Mouse (Mus musculus): ENCODE measurements around the gene Il15ra. TPM values are rescaled to one million over a fixed set of nuclear protein-coding genes. Genes with fewer than 3 reads are reported as not detected.
A peak's percentile ranks its signal among the peaks of the same experiment; 100 is the strongest.
"Not testable (repeated sequence)": the region's sequence is repeated elsewhere in the genome, so short reads cannot be mapped to it uniquely, and the experiment has no call there.

Il15ra gene
- polyA plus RNA-seq, 1 experiment from 2014 or later, result 0.55 TPM

DNA sequence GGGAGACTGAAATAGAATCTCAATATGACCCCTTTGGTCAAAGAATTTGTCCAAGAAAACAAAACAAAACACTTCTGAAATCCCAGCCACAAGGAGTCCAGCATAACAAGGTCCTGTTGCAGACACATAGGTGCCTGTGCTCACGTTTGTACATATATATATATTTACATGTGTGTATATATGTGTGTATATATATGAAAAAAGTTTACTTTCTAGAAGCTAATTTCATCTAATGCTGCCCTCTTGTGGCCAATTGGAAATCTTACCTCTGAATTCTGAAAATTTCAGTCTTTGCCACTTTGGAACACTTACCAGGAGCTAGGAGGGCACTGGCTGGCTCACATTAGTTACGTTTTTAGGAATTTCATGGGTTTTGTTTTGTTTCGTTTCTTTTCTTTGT is 17.7 kb upstream of the Il15ra start:
- DNase-seq (ENCODE audit: extremely low spot score, low spot score), result no peak
- Histone ChIP-seq H3K9me3 (no peaks in the 10 kb centered on the region), H3K4me3 (no peak overlapping the region), H3K36me3 (replicated peaks) (no peaks in the 10 kb centered on the region), H3K27ac (no peak overlapping the region), H3K27me3 (ENCODE audit: poor library complexity, severe bottlenecking) (no peaks in the 10 kb centered on the region), H3K4me1 (no peaks in the 10 kb centered on the region)
- WGBS, result 30% methylated on average over 3 of the region's 3 CpGs

DNA sequence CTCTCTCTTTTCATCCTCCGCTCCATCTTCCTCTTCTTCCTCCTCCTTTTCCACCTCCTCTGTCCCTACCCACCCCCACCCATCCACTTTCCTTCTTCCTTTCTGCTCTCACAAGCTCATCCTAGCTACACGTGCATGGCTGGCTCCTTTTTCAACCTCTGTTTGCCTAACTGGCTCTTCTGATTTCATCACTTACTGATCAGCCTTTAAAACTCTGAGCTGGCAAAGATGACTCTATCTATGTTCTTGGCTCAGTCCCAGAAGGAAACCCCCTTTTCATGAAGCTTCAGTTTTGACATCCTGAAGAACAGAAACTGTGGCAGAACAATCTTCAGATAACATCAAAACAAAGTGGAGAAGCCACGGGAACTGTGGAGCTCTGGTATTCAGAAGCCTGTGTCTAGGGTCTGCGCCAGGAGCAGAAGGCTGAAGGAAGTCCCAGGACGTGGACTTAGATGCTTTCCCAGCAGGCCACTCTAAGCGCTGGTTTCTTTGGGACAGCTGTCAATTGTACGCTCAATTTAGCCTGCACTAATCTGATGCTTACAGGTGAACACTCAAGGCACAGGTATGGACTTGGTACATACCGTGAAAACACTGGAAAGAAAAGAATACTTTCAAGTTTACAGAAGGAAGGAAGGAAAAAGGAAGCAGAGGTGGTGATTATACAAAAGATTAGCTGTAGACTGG is 14.7 kb upstream of the Il15ra start:
- Histone ChIP-seq H3K27ac (no peak overlapping the region), H3K4me1 (no peaks in the 10 kb centered on the region), H3K9me3 (no peaks in the 10 kb centered on the region), H3K4me3 (no peak overlapping the region), H3K36me3 (replicated peaks) (no peaks in the 10 kb centered on the region), H3K27me3 (ENCODE audit: poor library complexity, severe bottlenecking) (no peaks in the 10 kb centered on the region)
- no peak for DNase-seq (ENCODE audit: extremely low spot score, low spot score)
- 84% methylated on average over 8 of the region's 8 CpGs for WGBS

DNA sequence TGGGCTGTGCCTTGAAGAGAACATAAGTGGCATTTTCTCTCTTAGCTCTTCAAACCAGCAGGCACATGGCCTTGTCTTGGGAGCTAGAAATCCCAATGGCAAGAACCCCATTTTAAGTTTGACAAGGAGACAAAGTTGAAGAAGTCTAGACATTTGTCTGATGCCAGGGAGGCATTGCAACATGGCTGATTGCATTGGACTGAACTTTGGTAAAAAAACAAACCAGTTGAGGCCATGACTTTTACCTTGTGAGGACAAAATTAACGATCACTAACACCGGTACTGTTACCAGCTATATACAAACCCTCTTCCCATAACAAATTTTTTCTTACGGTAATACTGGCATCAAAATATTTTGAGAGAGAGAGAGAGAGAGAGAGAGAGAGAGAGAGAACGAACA is 11.7 kb upstream of the Il15ra start:
- Histone ChIP-seq H3K4me1 (no peaks in the 10 kb centered on the region), H3K36me3 (replicated peaks) (no peaks in the 10 kb centered on the region), H3K27me3 (ENCODE audit: poor library complexity, severe bottlenecking) (no peaks in the 10 kb centered on the region), H3K4me3 (no peak overlapping the region), H3K27ac (no peak overlapping the region), H3K9me3 (no peaks in the 10 kb centered on the region)
- 92% methylated on average over 4 of the region's 4 CpGs for WGBS
- no peak for DNase-seq (ENCODE audit: extremely low spot score, low spot score)

DNA sequence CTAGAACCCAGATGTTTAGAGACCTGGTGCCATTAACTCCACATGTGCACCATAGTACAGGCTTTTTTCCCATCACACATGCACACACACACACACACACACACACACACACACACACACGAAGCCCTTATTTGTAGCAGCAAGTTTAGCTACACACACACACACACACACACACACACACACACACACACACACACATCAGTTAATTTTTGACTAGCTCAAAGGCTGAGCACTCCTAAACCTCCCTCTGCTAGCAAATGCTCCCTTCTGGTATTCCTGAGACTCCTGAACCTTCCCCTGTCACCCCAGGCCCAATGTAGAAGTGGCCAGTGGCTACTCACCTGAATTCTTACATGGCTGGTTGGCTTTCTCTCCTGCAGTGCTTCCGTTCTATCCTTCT is 11.0 kb upstream of the Il15ra start:
- Histone ChIP-seq H3K4me3 (no peak overlapping the region), H3K27ac (no peak overlapping the region), H3K36me3 (replicated peaks) (no peaks in the 10 kb centered on the region), H3K9me3 (no peaks in the 10 kb centered on the region), H3K4me1 (no peaks in the 10 kb centered on the region), H3K27me3 (ENCODE audit: poor library complexity, severe bottlenecking) (no peaks in the 10 kb centered on the region)
- WGBS, result 80% methylated on average over 2 of the region's 2 CpGs
- DNase-seq (ENCODE audit: extremely low spot score, low spot score), result no peak

DNA sequence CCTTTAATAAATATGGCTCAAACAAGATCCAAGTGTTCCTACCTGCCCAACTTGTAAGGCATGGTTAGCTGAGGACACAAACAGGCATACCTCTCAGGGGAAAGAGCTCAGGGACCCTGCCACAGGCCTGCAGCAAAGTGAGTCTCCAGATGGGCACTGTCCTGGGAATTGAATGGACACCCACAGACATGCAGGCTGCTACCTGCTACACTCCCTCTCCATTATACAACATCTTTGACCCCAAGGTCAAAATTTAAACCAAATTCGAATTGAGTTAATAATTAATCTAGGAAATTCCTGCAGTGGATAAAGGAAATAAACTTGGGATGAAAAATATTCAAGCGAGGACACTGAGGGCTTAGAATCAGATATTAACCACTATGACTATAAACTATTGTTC is 9.2 kb upstream of the Il15ra start:
- Histone ChIP-seq H3K27me3 (ENCODE audit: poor library complexity, severe bottlenecking) (no peaks in the 10 kb centered on the region), H3K27ac (no peak overlapping the region), H3K4me1 (no peaks in the 10 kb centered on the region), H3K9me3 (no peaks in the 10 kb centered on the region), H3K36me3 (replicated peaks) (no peaks in the 10 kb centered on the region), H3K4me3 (no peak overlapping the region)
- DNase-seq (ENCODE audit: extremely low spot score, low spot score), result no peak
- WGBS, result 80% methylated on average over 2 of the region's 2 CpGs

DNA sequence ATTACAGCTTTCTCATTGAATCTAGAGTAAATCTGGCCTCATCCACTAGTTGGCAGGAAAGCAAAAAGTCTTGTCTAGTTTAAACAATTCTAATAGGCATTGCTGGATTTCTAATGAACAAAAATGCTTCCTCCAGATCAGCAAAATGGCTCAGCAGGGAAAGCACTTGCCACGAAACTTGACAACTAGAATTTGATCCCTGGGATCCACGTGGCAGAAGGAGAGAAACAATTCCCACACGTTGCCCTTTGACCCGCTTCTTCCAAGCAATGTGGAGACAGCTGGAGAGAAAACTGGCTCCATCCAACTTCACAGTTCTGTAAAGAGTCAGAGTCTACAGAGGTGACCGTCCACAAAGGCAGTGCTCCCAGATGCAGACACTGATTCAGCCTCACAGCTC is 6.1 kb upstream of the Il15ra start:
- Histone ChIP-seq H3K27ac (no peak overlapping the region), H3K4me1 (no peaks in the 10 kb centered on the region), H3K36me3 (replicated peaks) (no peaks in the 10 kb centered on the region), H3K27me3 (ENCODE audit: poor library complexity, severe bottlenecking) (peaks cover 10% of the 10 kb centered on the region), H3K4me3 (no peak overlapping the region), H3K9me3 (no peaks in the 10 kb centered on the region)
- DNase-seq (ENCODE audit: extremely low spot score, low spot score), result no peak
- WGBS, result 66% methylated on average over 5 of the region's 5 CpGs

DNA sequence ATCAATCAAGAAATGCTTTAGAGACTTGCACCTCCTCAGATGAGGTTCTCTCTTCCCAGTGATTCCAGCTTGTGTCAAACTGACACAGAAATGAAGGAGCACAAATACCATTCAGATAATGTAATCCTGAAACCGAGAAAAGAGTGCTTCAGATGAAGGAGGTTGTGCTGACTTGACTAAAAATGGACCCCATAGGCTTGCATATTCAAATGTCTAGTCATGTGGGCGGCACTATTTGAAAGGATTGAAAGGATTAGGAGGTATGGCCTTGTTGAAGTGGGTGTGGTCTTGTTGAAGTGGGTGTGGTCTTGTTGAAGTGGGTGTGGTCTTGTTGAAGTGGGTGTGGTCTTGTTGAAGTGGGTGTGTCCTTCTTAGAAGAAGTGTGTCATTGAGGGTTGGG is 5.2 kb upstream of the Il15ra start:
- WGBS, result 87% methylated on average over 2 of the region's 2 CpGs
- H3K4me3 ChIP-seq, result no peak overlapping the region
- no peaks in the 10 kb centered on the region for H3K9me3 ChIP-seq
- no peak overlapping the region for H3K27ac ChIP-seq
- H3K27me3 ChIP-seq (ENCODE audit: poor library complexity, severe bottlenecking), result peaks cover 19% of the 10 kb centered on the region
- no peak for DNase-seq (ENCODE audit: extremely low spot score, low spot score)
- H3K4me1 ChIP-seq, result peaks cover under 1% of the 10 kb centered on the region
- no peaks in the 10 kb centered on the region for H3K36me3 ChIP-seq (replicated peaks)

DNA sequence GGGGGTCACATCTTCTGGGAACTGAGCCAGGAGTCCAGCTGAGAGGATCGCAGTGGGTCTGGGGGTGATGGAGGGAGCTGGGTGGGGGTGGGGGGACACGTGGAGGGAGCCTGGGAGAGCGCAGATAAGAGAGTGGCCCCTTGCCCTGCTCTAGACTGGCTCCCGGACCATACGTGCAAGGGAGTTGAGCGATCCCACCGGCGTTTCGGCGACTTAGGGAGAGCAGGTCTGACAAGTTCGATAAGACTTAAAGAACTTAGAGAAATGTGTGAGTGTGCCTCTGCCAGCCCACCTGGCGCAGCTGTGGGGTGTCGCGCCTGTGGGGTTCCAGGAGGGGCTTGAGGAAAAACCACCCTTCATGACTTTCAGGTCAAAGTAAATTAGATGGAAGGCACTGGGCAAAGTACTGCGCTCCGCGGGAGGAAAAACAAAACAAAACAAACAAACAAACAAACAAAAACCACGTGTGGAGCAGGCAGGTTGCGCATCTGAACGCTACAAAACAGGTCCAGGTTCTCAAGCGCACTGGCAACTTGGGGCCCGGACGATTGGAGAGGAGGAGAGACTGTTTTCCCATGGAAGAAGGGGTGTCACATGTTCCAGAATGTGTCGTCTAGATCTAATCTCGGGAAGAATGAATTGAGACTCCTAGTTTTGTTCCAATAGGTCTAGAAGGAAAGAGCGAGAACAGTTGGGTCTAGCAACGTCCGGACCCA is 1.1 kb downstream of the Il15ra start:
- peak overlapping the region; percentile 67 for H3K4me3 ChIP-seq
- 3% methylated on average over 28 of the region's 28 CpGs for WGBS
- H3K36me3 ChIP-seq (replicated peaks), result no peaks in the 10 kb centered on the region
- H3K9me3 ChIP-seq, result no peaks in the 10 kb centered on the region
- peak overlapping the region; percentile 67; the same call in 1 of the 2 replicates for H3K27ac ChIP-seq
- H3K27me3 ChIP-seq (ENCODE audit: poor library complexity, severe bottlenecking), result peaks cover 59% of the 10 kb centered on the region
- peaks cover 19% of the 10 kb centered on the region for H3K4me1 ChIP-seq
- peak; percentile 29 for DNase-seq (ENCODE audit: extremely low spot score, low spot score)

DNA sequence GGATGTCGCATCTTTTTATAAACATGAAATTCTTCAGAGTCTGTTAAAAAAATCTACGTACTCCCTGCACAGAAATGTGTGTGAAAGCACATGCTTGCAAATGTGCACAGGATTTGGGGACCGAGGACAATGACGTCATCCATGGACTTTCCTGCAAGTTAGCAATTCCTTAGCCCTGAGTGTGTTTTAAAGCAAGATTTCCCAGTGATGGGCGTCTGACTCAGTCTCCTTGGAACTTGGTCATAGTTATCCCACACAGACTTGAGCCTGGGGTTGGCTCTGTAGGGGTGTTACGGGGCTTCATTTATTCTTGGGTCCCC is 1.6 kb downstream of the Il15ra start:
- peak overlapping the region; percentile 67 for H3K4me3 ChIP-seq

DNA sequence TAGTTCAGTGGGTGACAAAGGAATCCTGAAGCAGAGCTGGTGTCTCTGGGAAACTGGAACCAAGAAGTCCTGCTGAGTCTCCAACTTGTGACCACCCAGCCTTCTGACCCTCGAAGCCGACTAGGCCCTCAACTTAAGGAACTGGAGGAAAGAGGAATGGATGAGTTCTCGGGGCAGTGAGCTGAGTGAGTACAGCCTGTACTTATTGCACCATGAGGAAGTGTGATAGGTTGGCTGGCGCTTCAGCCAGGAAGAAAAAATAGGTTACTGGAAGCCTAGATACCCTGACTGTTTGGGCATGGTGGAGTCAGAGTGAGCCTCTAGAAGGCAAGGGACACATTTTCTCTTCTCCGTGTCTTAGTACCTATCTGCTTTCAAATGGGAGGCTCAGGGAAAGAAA is 3.4 kb downstream of the Il15ra start:
- no peak overlapping the region for H3K27ac ChIP-seq
- no peak for DNase-seq (ENCODE audit: extremely low spot score, low spot score)
- H3K4me1 ChIP-seq, result peaks cover 19% of the 10 kb centered on the region
- H3K4me3 ChIP-seq, result no peak overlapping the region
- WGBS, result 86% methylated on average over 5 of the region's 5 CpGs
- peaks cover 54% of the 10 kb centered on the region for H3K27me3 ChIP-seq (ENCODE audit: poor library complexity, severe bottlenecking)
- H3K36me3 ChIP-seq (replicated peaks), result no peaks in the 10 kb centered on the region
- no peaks in the 10 kb centered on the region for H3K9me3 ChIP-seq

More for the DNA sequence above, 1.6 kb downstream of the Il15ra start:
- Histone ChIP-seq H3K27ac (no peak overlapping the region), H3K9me3 (no peaks in the 10 kb centered on the region), H3K4me1 (peaks cover 19% of the 10 kb centered on the region), H3K27me3 (ENCODE audit: poor library complexity, severe bottlenecking) (peaks cover 59% of the 10 kb centered on the region), H3K36me3 (replicated peaks) (no peaks in the 10 kb centered on the region)
- DNase-seq (ENCODE audit: extremely low spot score, low spot score), result no peak
- 40% methylated on average over 6 of the region's 6 CpGs for WGBS

DNA sequence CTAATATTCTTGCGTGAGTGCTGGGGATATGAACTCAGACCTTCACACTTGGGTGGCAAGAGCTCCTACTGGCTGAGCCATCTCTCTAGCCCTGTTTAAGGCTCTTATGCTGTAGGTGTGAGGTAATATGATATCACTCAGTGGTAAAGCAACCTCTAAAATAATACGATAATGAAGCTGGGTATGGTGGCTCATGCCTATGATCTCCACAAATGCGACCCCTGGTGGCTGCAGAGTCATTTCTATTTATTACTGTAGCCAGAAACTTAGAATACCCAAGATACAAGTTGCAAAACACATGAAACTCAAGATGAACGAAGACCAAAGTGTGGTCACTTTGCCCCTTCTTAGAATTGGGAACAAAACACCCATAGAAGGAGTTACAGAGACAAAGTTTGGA is 5.0 kb downstream of the Il15ra start:
- not testable (repeated sequence) for H3K27ac ChIP-seq; H3K36me3 ChIP-seq (replicated peaks); DNase-seq (ENCODE audit: extremely low spot score, low spot score); H3K9me3 ChIP-seq; H3K4me3 ChIP-seq
- WGBS, result 61% methylated on average over 4 of the region's 4 CpGs
- Histone ChIP-seq H3K4me1 (peaks cover 17% of the 10 kb centered on the region), H3K27me3 (ENCODE audit: poor library complexity, severe bottlenecking) (peaks cover 38% of the 10 kb centered on the region)

DNA sequence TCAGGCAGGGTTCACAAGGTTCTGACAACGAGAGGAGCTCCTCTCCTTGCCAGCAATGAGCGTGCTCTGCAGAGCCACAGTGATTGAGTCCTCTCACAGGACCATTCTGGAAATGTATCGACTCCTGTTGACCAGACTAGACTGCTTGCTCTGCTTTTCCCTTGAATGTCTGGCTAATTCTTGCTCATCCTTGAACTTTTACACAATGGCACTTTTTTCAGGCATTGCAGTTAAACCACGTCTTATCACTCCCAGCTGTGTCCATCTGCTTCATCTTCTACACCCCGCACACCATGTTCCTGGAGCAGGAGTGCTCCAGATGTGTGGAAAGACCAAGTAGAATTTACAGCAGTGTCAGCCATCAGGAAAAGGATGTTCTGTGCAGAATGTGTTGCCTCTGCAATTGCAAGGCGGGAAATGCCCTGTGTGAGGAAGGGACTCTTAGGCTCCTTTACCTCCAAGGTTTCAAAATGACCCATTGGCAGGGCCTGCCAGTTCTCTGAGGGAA is 7.4 kb downstream of the Il15ra start:
- Histone ChIP-seq H3K27ac (no peak overlapping the region), H3K9me3 (no peaks in the 10 kb centered on the region), H3K27me3 (ENCODE audit: poor library complexity, severe bottlenecking) (peaks cover 14% of the 10 kb centered on the region), H3K4me1 (no peaks in the 10 kb centered on the region), H3K4me3 (no peak overlapping the region), H3K36me3 (replicated peaks) (no peaks in the 10 kb centered on the region)
- 86% methylated on average over 6 of the region's 6 CpGs for WGBS
- DNase-seq (ENCODE audit: extremely low spot score, low spot score), result no peak

DNA sequence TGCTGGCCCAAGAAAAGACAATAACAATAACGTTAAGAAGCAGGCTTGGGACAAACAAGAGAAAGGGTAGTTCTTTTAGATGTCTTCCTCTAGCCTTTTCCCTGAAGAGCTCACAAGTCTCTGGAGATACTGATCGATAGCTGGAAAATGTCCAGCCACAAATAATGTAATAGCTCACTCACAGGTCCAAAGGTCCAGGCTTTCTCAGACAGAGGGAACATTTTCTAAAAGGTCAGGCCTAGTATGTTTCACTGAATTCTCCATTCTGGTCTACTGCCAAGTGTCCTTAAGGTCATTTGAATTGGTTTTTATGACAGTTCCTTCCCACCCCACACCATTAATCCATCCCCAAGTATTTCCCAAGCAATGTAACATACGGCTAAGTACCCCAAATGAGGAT is 7.9 kb downstream of the Il15ra start:
- no peak for DNase-seq (ENCODE audit: extremely low spot score, low spot score)
- 78% methylated on average over 3 of the region's 3 CpGs for WGBS
- H3K4me3 ChIP-seq, result no peak overlapping the region

More for the DNA sequence above, 7.9 kb downstream of the Il15ra start:
- Histone ChIP-seq H3K4me1 (no peaks in the 10 kb centered on the region), H3K36me3 (replicated peaks) (no peaks in the 10 kb centered on the region), H3K9me3 (no peaks in the 10 kb centered on the region), H3K27ac (no peak overlapping the region), H3K27me3 (ENCODE audit: poor library complexity, severe bottlenecking) (peaks cover 9% of the 10 kb centered on the region)
